Mouse (Mus musculus) liver, embryonic 12.5 days (tissue): ENCODE measurements around the gene Mtmr12. TPM values are rescaled to one million over a fixed set of nuclear protein-coding genes. Genes with fewer than 3 reads are reported as not detected.
"Not testable (repeated sequence)": the region's sequence is repeated elsewhere in the genome, so short reads cannot be mapped to it uniquely, and the experiment has no call there.

Experiments
- ATAC-seq: fragments of 200-750 bp; cut with Nextera tagmentation; 2 replicates; pipeline ENCODE4 v1.8.0; 2017; ENCODE audit warnings: moderate number of reproducible peaks, mild to moderate bottlenecking, moderate library complexity
- H3K27ac ChIP-seq: fragments of 300-500 bp; sonication (generic); 2 replicates; pipeline ENCODE4 v1.5.1; 2016; ENCODE audit warnings: mild to moderate bottlenecking
- H3K27me3 ChIP-seq: fragments of 300-500 bp; sonication (generic); replicated peaks from 2 replicates; pipeline ENCODE4 v1.6.1; 2016; ENCODE audit warnings: mild to moderate bottlenecking, moderate library complexity
- H3K36me3 ChIP-seq: fragments of 300-500 bp; sonication (generic); 2 replicates; pipeline ENCODE4 v1.6.1; 2016; ENCODE audit warnings: mild to moderate bottlenecking, moderate library complexity
- H3K4me1 ChIP-seq: fragments of 300-500 bp; sonication (generic); 2 replicates; pipeline ENCODE4 v1.6.1; 2016
- H3K4me2 ChIP-seq: fragments of 300-500 bp; sonication (generic); 2 replicates; pipeline ENCODE4 v1.6.1; 2016; ENCODE audit warnings: mild to moderate bottlenecking, moderate library complexity
- H3K4me3 ChIP-seq: fragments of 300-500 bp; sonication (generic); 2 replicates; pipeline ENCODE4 v1.5.1; 2016; ENCODE audit warnings: mild to moderate bottlenecking, moderate library complexity
- H3K9ac ChIP-seq: fragments of 300-500 bp; sonication (generic); 2 replicates; pipeline ENCODE4 v1.6.1; 2016; ENCODE audit warnings: mild to moderate bottlenecking, moderate library complexity
- H3K9me3 ChIP-seq: fragments of 300-500 bp; sonication (generic); replicated peaks from 2 replicates; pipeline ENCODE4 v1.6.1; 2016; ENCODE audit warnings: mild to moderate bottlenecking, moderate library complexity
- WGBS: fragments of 180-500 bp; shearing (Covaris S2); methylation state at CpG from one replicate; pipeline ENCODE4 v1.1.7; 2016; ENCODE audit not compliant: insufficient replicate concordance; 5-methylcytosine and 5-hydroxymethylcytosine counted together
- polyA plus RNA-seq: library from polyadenylated mRNA; unstranded; fragments of >200 nt; fragmentation: Nextera tagmentation; extraction: Ambion mirVana; gene quantifications from 2 replicates; pipeline ENCODE4 v1.2.1, GENCODE M21; 2016

Mtmr12 gene
- 11.9 and 12.3 TPM in 2 replicates for polyA plus RNA-seq

DNA sequence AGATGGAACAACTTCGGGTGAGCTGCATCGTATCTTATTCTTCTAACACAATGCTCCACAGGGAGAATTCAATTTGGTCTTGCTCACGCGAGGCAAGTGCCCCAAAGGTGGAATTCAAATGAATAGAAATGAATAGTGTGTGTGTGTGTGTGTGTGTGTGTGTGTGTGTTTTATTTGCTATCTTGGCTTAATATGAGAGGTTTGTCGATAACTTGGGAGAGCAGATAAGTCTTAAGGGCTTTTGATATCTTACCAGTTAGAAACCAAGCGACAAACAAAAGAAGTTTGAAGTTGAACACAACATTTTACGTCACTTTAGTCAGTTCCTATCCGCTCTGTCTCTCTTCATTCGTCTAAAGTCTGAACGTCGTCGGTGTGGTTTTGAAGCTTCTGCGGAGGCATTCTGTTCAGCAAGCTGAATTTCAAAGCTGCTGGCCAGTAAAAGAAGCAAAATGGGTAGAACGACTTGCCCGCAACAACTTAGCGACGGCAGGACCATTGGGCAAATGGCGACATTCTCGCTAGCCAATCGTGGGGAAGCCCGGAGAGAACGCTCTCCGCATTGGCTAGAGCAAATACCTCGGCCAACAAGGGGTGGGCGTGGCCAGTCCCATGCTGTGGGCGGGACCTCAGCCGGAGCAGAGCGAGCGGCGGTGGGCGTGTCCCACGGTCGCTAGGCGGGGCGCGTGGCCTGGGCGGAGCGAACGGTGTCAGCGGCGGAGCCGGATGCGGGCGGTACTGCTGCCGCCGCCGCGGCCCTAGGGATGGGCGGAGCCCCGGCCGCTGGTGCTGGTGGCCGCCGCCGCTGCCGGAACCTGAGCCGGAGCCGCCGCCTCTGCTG lies at the start of gene Mtmr12:
Gene Mtmr12 (plus strand): TSS at position 710 of the 841 bp plus-strand sequence.
- Histone ChIP-seq H3K4me2 (peak within 1 kb of the TSS; percentile 70), H3K27ac (peak within 1 kb of the TSS; percentile 97), H3K4me1 (peaks cover 59% of the 10 kb centered on the region), H3K27me3 (no peaks in the 10 kb centered on the region), H3K9me3 (no peaks in the 10 kb centered on the region), H3K36me3 (peaks cover 7% of the 10 kb centered on the region), H3K4me3 (peak within 1 kb of the TSS; percentile 92), H3K9ac (peak within 1 kb of the TSS; percentile 96)
- peak; percentile 94 for ATAC-seq
- 2% methylated on average over 40 of the region's 58 CpGs for WGBS

DNA sequence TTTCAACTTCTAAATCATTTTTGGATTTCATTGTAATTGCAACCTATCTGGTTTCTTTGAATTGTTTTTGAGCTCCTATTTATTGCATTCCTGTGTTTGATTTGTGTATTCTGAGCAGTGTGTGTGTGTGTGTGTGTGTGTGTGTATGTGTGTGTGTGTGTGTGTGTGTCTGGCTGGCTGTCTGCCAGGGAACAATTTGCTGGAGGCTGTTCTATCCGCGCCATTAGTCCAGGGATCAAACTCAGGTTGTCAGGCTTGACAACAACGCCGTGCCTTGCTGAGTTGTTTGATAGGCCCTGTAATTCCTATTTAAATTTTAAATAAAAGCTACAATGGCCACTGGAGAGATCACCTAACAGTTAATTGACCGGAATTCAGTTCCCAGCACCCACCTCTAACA lies 26.7 kb upstream of the Mtmr12 start:
- 94% methylated on average over 5 of the region's 5 CpGs for whole genome bisulfite sequencing
- Histone ChIP-seq H3K4me2 (no peak overlapping the region), H3K4me1 (peaks cover 20% of the 10 kb centered on the region), H3K4me3 (no peak overlapping the region), H3K27me3 (no peaks in the 10 kb centered on the region), H3K9me3 (no peaks in the 10 kb centered on the region), H3K36me3 (peaks cover 87% of the 10 kb centered on the region), H3K27ac (no peak overlapping the region), H3K9ac (no peak overlapping the region)
- no peak for ATAC-seq

DNA sequence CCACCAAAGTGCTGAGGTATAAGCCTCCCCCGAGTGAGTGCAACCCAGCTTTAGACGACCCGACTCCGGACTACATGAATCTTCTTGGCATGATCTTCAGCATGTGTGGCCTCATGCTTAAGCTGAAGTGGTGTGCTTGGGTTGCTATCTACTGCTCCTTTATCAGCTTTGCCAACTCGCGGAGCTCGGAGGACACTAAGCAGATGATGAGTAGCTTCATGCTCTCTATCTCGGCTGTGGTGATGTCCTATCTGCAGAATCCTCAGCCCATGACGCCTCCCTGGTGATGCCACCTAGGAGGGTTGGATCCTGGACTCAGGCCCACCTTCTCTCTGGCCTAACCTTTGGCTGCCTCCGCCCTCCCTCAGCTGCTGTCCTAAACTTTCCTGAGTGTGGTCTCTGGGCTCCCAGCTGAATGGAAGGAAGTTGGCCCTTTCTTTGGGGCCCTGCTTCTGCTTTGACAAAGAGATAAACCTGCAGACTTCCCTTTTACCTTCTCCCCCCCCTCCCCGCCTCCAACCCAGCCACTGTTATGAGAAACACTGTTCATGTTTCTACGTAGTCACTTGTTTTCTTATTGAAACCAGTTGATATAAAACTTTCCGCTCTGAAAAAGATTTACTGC lies 23.5 kb upstream of the Mtmr12 start:
- peaks cover 84% of the 10 kb centered on the region for H3K36me3 ChIP-seq
- peaks cover 20% of the 10 kb centered on the region for H3K4me1 ChIP-seq
- H3K9me3 ChIP-seq, H3K27me3 ChIP-seq, H3K4me3 ChIP-seq, H3K9ac ChIP-seq: not testable (repeated sequence)
- peak overlapping the region; percentile 20; the same call in 1 of the 2 replicates for H3K4me2 ChIP-seq
- 22% methylated on average over 13 of the region's 13 CpGs for WGBS
- peak; percentile 90 for ATAC-seq
- H3K27ac ChIP-seq = peak overlapping the region; percentile 67

DNA sequence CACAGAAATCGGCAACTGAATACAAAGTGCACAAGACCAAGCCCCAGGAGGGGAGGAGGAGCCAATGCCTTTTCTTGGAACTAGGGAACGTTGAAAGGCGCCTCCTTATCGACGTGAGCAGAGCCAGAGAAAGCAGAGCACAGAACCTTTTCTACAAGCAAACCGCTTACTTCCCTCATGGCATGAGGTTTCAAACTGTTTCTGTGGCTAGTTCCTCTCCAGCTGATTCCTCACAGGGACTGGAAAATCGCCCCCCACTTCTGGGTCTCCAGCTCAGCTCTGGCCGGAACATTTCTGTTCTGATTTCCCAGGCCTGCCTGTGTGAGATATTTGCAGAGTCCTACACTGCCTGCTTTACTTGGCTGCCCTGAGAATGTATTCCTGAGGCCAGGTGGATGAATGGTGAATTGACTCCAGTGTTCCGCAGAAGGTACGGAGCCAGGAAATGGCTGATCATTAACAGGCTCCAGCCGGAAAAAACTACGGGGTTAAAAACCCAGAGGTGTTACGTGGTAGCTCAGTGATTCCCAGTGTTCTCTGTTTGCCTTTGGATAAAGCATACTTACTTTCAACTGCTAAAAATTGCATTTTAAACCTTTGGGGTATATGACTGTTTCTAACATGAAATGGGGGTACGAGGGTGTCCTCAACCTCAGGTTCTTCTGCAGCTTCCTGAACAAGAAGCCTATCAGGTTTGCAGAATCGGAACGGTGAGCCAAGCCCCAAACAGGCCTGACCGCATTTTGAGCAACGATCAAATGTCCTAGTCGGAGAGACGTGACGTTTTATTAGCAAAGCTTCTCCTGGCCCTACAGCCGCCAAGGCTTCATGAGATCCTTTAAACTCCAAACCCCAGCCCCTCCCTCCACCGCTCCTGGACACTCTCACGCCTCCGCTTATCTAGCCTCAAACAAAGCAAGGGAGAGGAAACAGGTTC lies 10.7 kb upstream of the Mtmr12 start:
- peak overlapping the region; percentile 52 for H3K4me3 ChIP-seq
- peaks cover 19% of the 10 kb centered on the region for H3K36me3 ChIP-seq
- peak overlapping the region; percentile 68 for H3K9ac ChIP-seq
- H3K27me3 ChIP-seq = no peaks in the 10 kb centered on the region
- H3K4me2 ChIP-seq = peak overlapping the region; percentile 77
- H3K4me1 ChIP-seq = peaks cover 47% of the 10 kb centered on the region
- H3K9me3 ChIP-seq = no peaks in the 10 kb centered on the region
- peak; percentile 84 for ATAC-seq
- WGBS = 7% methylated on average over 25 of the region's 25 CpGs
- peak overlapping the region; percentile 89 for H3K27ac ChIP-seq

DNA sequence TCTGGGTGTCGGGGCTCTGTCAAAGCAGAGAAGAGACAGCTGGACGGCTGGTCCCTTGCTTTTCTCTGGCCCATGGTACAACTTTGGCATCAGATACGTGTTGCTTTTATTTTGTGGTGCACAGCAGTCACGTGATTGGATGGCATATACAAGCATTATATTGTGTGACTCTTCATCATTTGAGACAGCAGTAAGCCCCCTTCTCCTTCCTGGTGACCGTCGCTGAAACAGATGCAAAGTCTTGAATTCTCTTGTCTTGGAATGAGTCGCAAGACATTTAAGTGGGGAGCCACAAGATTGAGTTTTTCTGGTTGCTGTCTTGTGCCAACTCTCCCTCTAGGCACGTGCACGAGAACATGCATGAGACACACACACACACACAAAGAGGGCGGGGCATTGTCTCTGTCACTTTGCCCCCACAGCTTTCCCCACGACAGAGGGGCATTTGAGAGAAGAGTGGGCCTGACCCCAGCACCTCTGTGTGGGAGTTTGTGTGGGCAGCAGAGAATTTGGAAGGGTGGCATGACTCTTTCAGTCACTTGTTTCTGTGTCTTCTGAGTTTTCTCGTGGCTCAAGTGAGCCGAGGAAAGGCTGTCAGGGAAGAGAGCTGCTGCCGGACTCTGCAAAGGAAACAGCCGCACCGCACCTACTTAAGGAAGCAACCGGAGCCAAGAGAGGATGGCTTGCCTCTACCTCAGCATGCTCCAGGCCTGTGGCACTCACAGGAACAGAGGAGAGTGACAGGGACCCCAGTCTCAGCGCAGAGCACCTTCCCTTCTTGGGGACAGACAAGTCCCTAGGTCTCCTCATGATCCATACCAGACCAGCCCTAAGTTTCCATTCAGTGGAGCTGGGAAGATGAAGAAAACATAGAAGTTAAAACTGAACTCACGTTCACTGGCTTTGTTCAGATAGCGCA lies 9.8 kb upstream of the Mtmr12 start:
- Histone ChIP-seq H3K27me3 (no peaks in the 10 kb centered on the region), H3K9ac (peak overlapping the region; percentile 68), H3K4me3 (peak overlapping the region; percentile 52), H3K36me3 (peaks cover 16% of the 10 kb centered on the region), H3K4me2 (peak overlapping the region; percentile 77), H3K27ac (peak overlapping the region; percentile 89), H3K9me3 (no peaks in the 10 kb centered on the region), H3K4me1 (peaks cover 47% of the 10 kb centered on the region)
- 27% methylated on average over 20 of the region's 20 CpGs for WGBS
- no peak for ATAC-seq

DNA sequence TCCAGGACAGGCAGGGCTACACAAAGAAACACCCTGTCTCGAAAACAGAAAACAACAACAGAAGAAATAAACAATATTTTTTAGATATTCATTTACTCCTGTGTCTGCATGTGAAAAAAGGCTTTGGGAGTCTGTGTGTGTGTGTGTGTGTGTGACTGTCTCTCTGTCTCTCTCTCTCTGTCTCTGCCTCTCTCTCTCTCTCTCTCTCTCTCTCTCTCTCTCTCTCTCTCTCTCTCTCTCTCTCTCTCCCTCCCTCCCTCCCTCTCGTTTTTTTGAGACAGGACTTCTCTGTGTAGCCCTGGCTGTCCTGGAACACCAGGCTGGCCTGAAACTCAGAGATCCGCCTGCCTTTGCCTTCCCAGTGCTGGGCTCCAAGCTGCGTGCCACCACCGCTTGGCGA lies 8.9 kb upstream of the Mtmr12 start:
- Histone ChIP-seq H3K9me3 (no peaks in the 10 kb centered on the region), H3K4me2 (peak overlapping the region; percentile 77; the same call in 1 of the 2 replicates), H3K4me3 (no peak overlapping the region), H3K9ac (no peak overlapping the region), H3K4me1 (peaks cover 47% of the 10 kb centered on the region), H3K27me3 (no peaks in the 10 kb centered on the region), H3K27ac (no peak overlapping the region), H3K36me3 (peaks cover 7% of the 10 kb centered on the region; the same call in 1 of the 2 replicates)
- ATAC-seq = no peak
- 83% methylated on average over 5 of the region's 6 CpGs for WGBS

DNA sequence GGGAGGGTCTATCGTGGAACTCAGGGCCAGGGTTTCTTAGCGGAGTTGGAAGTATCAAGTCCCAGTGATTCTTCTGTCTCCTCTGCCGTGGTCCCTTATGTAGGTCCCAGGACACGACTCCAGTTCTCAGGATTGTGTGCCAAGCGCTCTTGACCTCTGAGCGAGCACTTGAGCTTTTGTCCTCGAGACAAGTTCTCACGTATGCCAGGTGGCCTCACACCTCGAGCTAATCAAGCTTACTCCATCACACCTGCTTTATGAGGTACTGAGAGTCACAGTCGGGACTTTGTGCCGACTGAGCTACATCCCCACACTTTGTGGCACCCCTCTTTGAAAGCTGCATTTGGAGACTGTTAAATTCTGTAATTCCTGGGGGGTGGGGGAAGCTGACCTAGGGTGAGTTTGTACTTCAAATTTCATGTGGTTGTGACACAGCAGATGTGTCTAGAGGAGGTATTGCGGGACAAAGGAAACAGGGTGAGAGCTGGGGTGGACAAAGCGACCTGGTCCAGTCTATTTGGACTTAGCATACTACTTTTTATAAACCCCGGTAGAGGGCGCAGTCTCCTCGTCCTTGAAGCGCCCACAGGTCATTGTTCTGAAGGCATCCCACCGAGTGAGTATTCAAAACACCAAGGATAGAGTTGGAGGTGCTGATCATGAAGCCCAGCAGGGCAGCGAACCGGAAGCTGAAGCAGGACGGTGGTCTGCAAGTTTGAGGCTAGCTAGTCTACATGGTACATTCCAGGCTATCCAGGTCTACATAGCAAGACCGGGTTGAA lies 8.2 kb upstream of the Mtmr12 start:
- ATAC-seq = peak; percentile 50
- peak overlapping the region; percentile 38 for H3K4me2 ChIP-seq

DNA sequence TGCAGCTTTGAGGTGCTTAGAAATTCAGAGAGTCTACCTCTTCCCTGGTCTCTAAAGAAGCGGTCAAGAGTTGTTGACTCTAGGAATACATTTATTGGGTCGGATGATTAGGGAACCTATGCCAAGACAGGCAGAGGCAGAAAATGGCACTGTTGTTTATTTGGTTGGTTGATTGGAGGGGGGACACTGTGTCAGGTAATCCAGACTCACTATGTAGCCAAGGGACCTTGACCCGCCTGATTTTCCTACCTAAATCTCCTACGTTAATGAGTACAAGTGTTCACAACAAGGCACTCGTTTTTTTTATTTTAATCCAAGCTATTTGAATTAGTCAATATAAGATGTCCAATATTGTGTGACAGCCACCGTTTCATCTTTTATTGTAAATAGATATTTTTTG lies 7.5 kb upstream of the Mtmr12 start:
- Histone ChIP-seq H3K4me2 (peak overlapping the region; percentile 38), H3K4me1 (peaks cover 51% of the 10 kb centered on the region), H3K27ac (no peak overlapping the region), H3K36me3 (no peaks in the 10 kb centered on the region), H3K9ac (no peak overlapping the region), H3K9me3 (no peaks in the 10 kb centered on the region), H3K4me3 (no peak overlapping the region), H3K27me3 (no peaks in the 10 kb centered on the region)
- WGBS = 70% methylated on average over 6 of the region's 6 CpGs
- no peak for ATAC-seq

More for the DNA sequence above, 8.2 kb upstream of the Mtmr12 start:
- Histone ChIP-seq H3K4me3 (no peak overlapping the region; the same call in 1 of the 2 replicates), H3K36me3 (peaks cover 5% of the 10 kb centered on the region; the same call in 1 of the 2 replicates), H3K4me1 (peaks cover 47% of the 10 kb centered on the region), H3K27me3 (no peaks in the 10 kb centered on the region), H3K27ac (no peak overlapping the region), H3K9ac (no peak overlapping the region), H3K9me3 (no peaks in the 10 kb centered on the region)
- 28% methylated on average over 22 of the region's 22 CpGs for WGBS

DNA sequence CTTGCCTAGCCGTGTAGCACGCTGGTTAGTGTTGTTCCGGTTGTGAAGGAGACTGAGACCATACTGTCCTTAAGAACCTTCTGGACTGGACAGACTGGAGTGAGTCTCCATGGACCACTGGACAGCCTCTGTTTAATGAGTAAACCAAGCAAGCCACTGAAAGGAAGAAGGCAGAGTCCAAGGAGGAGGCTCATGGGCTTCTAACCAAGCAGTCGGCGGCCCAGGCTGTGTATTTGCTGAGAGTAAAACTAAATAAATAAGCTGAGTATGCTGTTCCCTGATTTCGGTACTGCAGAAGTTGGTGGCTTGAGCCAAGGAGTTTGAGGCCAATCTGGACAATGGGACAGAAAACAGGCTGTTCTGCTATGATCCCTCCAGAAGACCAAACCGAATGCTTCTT lies 4.8 kb upstream of the Mtmr12 start:
- Histone ChIP-seq H3K9ac (no peak overlapping the region), H3K4me1 (peaks cover 44% of the 10 kb centered on the region), H3K27me3 (no peaks in the 10 kb centered on the region), H3K4me3 (no peak overlapping the region), H3K4me2 (no peak overlapping the region), H3K36me3 (no peaks in the 10 kb centered on the region), H3K27ac (no peak overlapping the region), H3K9me3 (no peaks in the 10 kb centered on the region)
- no peak for ATAC-seq
- WGBS = 84% methylated on average over 7 of the region's 7 CpGs

DNA sequence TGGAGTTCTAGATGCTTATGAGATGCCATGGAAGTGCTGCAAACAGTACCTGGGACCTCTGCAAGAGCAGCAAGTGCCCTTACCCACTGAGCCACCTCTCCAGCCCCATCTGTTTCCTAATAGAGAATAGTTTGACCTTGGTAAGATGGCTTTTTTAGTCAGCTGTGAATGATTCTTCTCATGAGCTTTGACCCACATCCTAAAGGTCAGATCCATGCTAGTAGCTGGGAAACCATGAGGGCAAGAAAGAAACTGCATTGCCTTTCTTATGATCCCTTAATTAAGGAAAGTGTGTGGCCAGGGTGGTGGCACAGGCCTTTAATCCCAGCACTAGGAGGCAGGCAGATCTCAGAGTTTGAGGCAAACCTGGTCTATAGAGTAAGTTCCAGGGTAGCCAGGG lies 3.0 kb upstream of the Mtmr12 start:
- peaks cover 39% of the 10 kb centered on the region for H3K4me1 ChIP-seq
- H3K27me3 ChIP-seq = no peaks in the 10 kb centered on the region
- no peak overlapping the region for H3K4me2 ChIP-seq
- no peak overlapping the region for H3K9ac ChIP-seq
- no peaks in the 10 kb centered on the region for H3K9me3 ChIP-seq
- ATAC-seq = no peak
- H3K4me3 ChIP-seq = no peak overlapping the region
- H3K36me3 ChIP-seq = no peaks in the 10 kb centered on the region
- no peak overlapping the region for H3K27ac ChIP-seq
